Mouse (Mus musculus): Measurements from ENCODE around the gene Sertad1.

Gene Sertad1

GRCm38 (mm10) chr7:27486770-27487697 lies at the start of gene Sertad1:
Sertad1 (plus strand) TSS chr7:27486910.
- DNase-seq = peak; percentile 99

GRCm38 (mm10) chr7:27437544-27437943 lies 49.2 kb upstream of the Sertad1 start:
- DNase-seq = no peak

GRCm38 (mm10) chr7:27440014-27440413 lies 46.7 kb upstream of the Sertad1 start:
- no peak for DNase-seq

GRCm38 (mm10) chr7:27446051-27446450 lies 40.7 kb upstream of the Sertad1 start:
- peak; percentile 15 for DNase-seq

- peak; percentile 80 for DNase-seq
These were observed 39.9 kb upstream of the Sertad1 start for GRCm38 (mm10) chr7:27446521-27447418.

GRCm38 (mm10) chr7:27447419-27448286 lies 39.1 kb upstream of the Sertad1 start, which contains the start of the genes Sptbn4 and Blvrb:
Sptbn4 (minus strand) TSS chr7:27447686.
Blvrb (plus strand) TSS chr7:27447978.
- peak; percentile 92 for DNase-seq

- DNase-seq = peak; percentile 36
These were observed 38.1 kb upstream of the Sertad1 start for GRCm38 (mm10) chr7:27448421-27449206.

GRCm38 (mm10) chr7:27449256-27449862 lies 37.4 kb upstream of the Sertad1 start:
- peak; percentile 73 for DNase-seq

- no peak for DNase-seq
These were observed 35.4 kb upstream of the Sertad1 start for GRCm38 (mm10) chr7:27451359-27451758.

- DNase-seq = no peak
These were observed 34.4 kb upstream of the Sertad1 start for GRCm38 (mm10) chr7:27452206-27452770.

- DNase-seq = no peak
These were observed 32.1 kb upstream of the Sertad1 start for GRCm38 (mm10) chr7:27454461-27455121.

GRCm38 (mm10) chr7:27455273-27455672 lies 31.4 kb upstream of the Sertad1 start:
- no peak for DNase-seq

GRCm38 (mm10) chr7:27458614-27459013 lies 28.1 kb upstream of the Sertad1 start:
- DNase-seq = no peak

- no peak for DNase-seq
These were observed 27.1 kb upstream of the Sertad1 start for GRCm38 (mm10) chr7:27459640-27460039.

GRCm38 (mm10) chr7:27460477-27460876 lies 26.2 kb upstream of the Sertad1 start:
- no peak for DNase-seq

GRCm38 (mm10) chr7:27467648-27468047 lies 19.1 kb upstream of the Sertad1 start:
- no peak for DNase-seq

- DNase-seq = no peak
These were observed 15.2 kb upstream of the Sertad1 start for GRCm38 (mm10) chr7:27471390-27472120.

- DNase-seq = no peak
These were observed 14.1 kb upstream of the Sertad1 start for GRCm38 (mm10) chr7:27472596-27472995.

GRCm38 (mm10) chr7:27473156-27473834 lies 13.4 kb upstream of the Sertad1 start, which contains the start of gene Sertad3:
Sertad3 (plus strand) TSS chr7:27473768.
- DNase-seq = peak; percentile 99
